Mouse (Mus musculus) G1E-ER4 (cell line): ENCODE measurements at regions not wholly inside any gene's neighbourhood (a gene's known extent, or its start where the extent isn't known, plus 50 kb on each side); places are given as distances from the start of the nearest gene placed in this dataset.

Source experiments
- GATA1 ChIP-seq: IDR thresholded peaks from one replicate; pipeline ENCODE4 v1.8.0; 2012; ENCODE audit warnings: low read length, inconsistent platforms

GRCm38 (mm10) chr8:62502043-62502442 lies 379.1 kb upstream of the Anxa10 start:
- TF ChIP-seq GATA1, result no peak

- TF ChIP-seq GATA1, result peak; percentile 85
These were observed 359.6 kb upstream of the Anxa10 start for GRCm38 (mm10) chr8:62482503-62482902.
